Mouse (Mus musculus) midbrain, embryonic 10.5 days (tissue): Measurements from ENCODE around the gene Wdtc1. TPM values are rescaled to one million over a fixed set of nuclear protein-coding genes. Genes with fewer than 3 reads are reported as not detected.

Experiments
- DNase-seq: peaks from one replicate; pipeline ENCODE4 v3.0.0-alpha.2; 2017; ENCODE audit warnings: low spot score
- H3K27ac ChIP-seq: fragments of 300-500 bp; sonication (generic); replicated peaks from 2 replicates; pipeline ENCODE4 v1.5.1; 2016; ENCODE audit warnings: mild to moderate bottlenecking
- H3K27me3 ChIP-seq: fragments of 300-500 bp; sonication (generic); 2 replicates; pipeline ENCODE4 v1.6.1; 2016; ENCODE audit warnings: low read depth, mild to moderate bottlenecking; ENCODE audit not compliant: poor library complexity, severe bottlenecking
- H3K36me3 ChIP-seq: fragments of 300-500 bp; sonication (generic); 2 replicates; pipeline ENCODE4 v1.6.1; 2016; ENCODE audit warnings: mild to moderate bottlenecking, moderate library complexity
- H3K4me1 ChIP-seq: fragments of 300-500 bp; sonication (generic); 2 replicates; pipeline ENCODE4 v1.6.1; 2016
- H3K4me3 ChIP-seq: fragments of 300-500 bp; sonication (generic); 2 replicates; pipeline ENCODE4 v1.5.1; 2016; ENCODE audit warnings: mild to moderate bottlenecking, moderate library complexity
- H3K9me3 ChIP-seq: fragments of 300-500 bp; sonication (generic); replicated peaks from 2 replicates; pipeline ENCODE4 v1.6.1; 2016; ENCODE audit warnings: mild to moderate bottlenecking
- WGBS: fragments of 180-500 bp; shearing (Covaris S2); methylation state at CpG from one replicate; pipeline ENCODE4 v1.1.7; 2016; 5-methylcytosine and 5-hydroxymethylcytosine counted together
- polyA plus RNA-seq: library from polyadenylated mRNA; unstranded; fragments of >200 nt; fragmentation: Nextera tagmentation; extraction: Ambion mirVana; gene quantifications from 2 replicates; pipeline ENCODE4 v1.2.1, GENCODE M21; 2016

Wdtc1 gene
- 19.2 and 20.0 TPM in 2 replicates for polyA plus RNA-seq

- DNase-seq = no peak
- Histone ChIP-seq H3K4me3 (no peak within 1 kb of the TSS), H3K9me3 (no peaks in the 10 kb centered on the region), H3K36me3 (no peaks in the 10 kb centered on the region), H3K4me1 (no peaks in the 10 kb centered on the region), H3K27ac (no peak within 1 kb of the TSS), H3K27me3 (no peaks in the 10 kb centered on the region)
- WGBS = 90% methylated on average over 23 of the region's 23 CpGs
Observed at GRCm38 (mm10) chr4:133353367-133354365, at the start of gene Wdtc1. TSS of gene Wdtc1 (minus strand) at chr4:133353481.

GRCm38 (mm10) chr4:133402011-133402410, 48.7 kb upstream of the Wdtc1 start:
- no peak overlapping the region for H3K4me3 ChIP-seq
- H3K36me3 ChIP-seq = peaks cover 4% of the 10 kb centered on the region; the same call in 1 of the 2 replicates
- no peaks in the 10 kb centered on the region for H3K9me3 ChIP-seq
- no peaks in the 10 kb centered on the region for H3K27me3 ChIP-seq
- H3K4me1 ChIP-seq = peaks cover 42% of the 10 kb centered on the region
- 81% methylated on average over 13 of the region's 13 CpGs for WGBS
- no peak overlapping the region for H3K27ac ChIP-seq
- DNase-seq = no peak

DNA sequence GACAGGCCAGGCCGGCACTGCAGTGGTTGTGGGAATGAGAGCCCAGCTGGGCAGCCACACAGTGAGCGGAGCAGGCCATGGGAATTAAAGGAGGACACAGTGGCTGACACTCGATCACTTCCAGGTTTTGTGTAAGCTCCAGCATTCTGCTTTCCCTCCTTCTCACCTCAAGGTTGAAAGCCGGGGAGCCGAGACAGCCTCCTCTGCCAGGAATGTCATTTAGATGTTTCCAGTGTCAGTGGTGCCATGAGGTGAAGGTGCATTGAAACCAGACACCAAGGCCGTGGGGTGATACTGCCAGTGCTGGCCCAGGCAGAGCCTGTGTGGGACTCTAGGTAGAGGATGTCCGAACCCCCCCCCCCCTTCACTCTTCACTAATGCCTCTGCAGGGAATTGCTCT, 46.8 kb upstream of the Wdtc1 start:
- 71% methylated on average over 7 of the region's 7 CpGs for WGBS
- DNase-seq = no peak
- Histone ChIP-seq H3K4me3 (no peak overlapping the region), H3K9me3 (no peaks in the 10 kb centered on the region), H3K36me3 (no peaks in the 10 kb centered on the region), H3K27ac (no peak overlapping the region), H3K4me1 (peaks cover 51% of the 10 kb centered on the region), H3K27me3 (no peaks in the 10 kb centered on the region)

- DNase-seq = no peak
- Histone ChIP-seq H3K36me3 (no peaks in the 10 kb centered on the region), H3K27ac (no peak overlapping the region), H3K4me3 (no peak overlapping the region), H3K4me1 (peaks cover 57% of the 10 kb centered on the region), H3K27me3 (no peaks in the 10 kb centered on the region), H3K9me3 (no peaks in the 10 kb centered on the region)
- 91% methylated on average over 6 of the region's 6 CpGs for WGBS
Observed at GRCm38 (mm10) chr4:133399509-133399908, 46.2 kb upstream of the Wdtc1 start.

- no peak overlapping the region for H3K4me3 ChIP-seq
- H3K9me3 ChIP-seq = no peaks in the 10 kb centered on the region
- WGBS = 86% methylated on average over 5 of the region's 5 CpGs
- no peaks in the 10 kb centered on the region for H3K27me3 ChIP-seq
- DNase-seq = no peak
- H3K27ac ChIP-seq = no peak overlapping the region
- peaks cover 60% of the 10 kb centered on the region for H3K4me1 ChIP-seq
- H3K36me3 ChIP-seq = no peaks in the 10 kb centered on the region
Observed at GRCm38 (mm10) chr4:133398619-133399018, 45.3 kb upstream of the Wdtc1 start.

- DNase-seq = no peak
- WGBS = 90% methylated on average over 8 of the region's 8 CpGs
- Histone ChIP-seq H3K27me3 (no peaks in the 10 kb centered on the region), H3K36me3 (no peaks in the 10 kb centered on the region), H3K9me3 (no peaks in the 10 kb centered on the region), H3K4me3 (no peak overlapping the region), H3K27ac (peak overlapping the region; percentile 65), H3K4me1 (peaks cover 60% of the 10 kb centered on the region)
Observed at GRCm38 (mm10) chr4:133397961-133398360, 44.7 kb upstream of the Wdtc1 start.

DNA sequence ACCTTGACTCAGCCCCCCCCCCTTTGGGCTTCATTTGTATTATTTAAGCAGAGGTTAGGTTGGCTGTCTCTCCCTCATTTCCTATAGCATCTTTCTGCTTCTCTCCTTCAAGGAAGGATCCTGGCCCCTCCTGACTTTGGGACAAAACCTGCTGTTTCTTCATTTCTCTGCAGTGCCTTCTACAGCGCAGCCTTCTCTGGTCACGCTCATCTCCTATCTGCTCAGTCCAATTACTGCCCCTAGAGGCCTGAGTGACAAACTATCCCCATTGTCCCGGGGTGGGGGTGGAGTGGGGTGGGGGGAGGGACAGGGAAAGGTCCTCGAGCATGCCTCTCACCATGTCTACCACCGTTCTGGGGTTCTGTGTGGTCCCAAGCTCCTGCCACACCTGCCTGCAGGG, 44.0 kb upstream of the Wdtc1 start:
- Histone ChIP-seq H3K4me1 (peaks cover 60% of the 10 kb centered on the region), H3K27ac (peak overlapping the region; percentile 65)

DNA sequence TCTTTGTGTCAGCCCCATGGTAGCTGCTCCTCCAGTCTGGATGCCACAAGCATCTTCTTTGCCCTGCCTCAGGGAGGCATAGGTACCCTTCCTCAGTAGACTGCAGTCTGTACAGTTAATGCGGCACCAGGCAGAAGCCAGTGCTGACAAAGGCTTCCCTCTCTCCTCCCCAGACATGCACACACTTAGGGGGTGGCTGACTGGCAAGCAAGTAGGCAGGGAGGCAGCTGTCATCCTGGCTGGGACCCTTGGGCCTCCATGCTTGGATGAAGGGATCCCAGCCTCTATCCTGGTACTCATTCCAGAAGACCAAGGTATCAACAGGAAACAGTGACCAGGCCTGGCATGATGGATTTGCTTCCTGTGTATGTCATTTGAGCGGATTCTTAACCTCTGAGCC, 42.8 kb upstream of the Wdtc1 start:
- no peak overlapping the region for H3K4me3 ChIP-seq
- no peaks in the 10 kb centered on the region for H3K9me3 ChIP-seq
- no peaks in the 10 kb centered on the region for H3K27me3 ChIP-seq
- peak overlapping the region; percentile 53 for H3K27ac ChIP-seq
- H3K36me3 ChIP-seq = no peaks in the 10 kb centered on the region
- peaks cover 64% of the 10 kb centered on the region for H3K4me1 ChIP-seq
- no peak for DNase-seq
- WGBS = 85% methylated on average over 2 of the region's 2 CpGs

More for the DNA sequence above, 44.0 kb upstream of the Wdtc1 start:
- DNase-seq = no peak
- H3K4me3 ChIP-seq = no peak overlapping the region
- H3K36me3 ChIP-seq = no peaks in the 10 kb centered on the region
- H3K27me3 ChIP-seq = no peaks in the 10 kb centered on the region
- WGBS = 53% methylated on average over 5 of the region's 5 CpGs
- no peaks in the 10 kb centered on the region for H3K9me3 ChIP-seq

DNA sequence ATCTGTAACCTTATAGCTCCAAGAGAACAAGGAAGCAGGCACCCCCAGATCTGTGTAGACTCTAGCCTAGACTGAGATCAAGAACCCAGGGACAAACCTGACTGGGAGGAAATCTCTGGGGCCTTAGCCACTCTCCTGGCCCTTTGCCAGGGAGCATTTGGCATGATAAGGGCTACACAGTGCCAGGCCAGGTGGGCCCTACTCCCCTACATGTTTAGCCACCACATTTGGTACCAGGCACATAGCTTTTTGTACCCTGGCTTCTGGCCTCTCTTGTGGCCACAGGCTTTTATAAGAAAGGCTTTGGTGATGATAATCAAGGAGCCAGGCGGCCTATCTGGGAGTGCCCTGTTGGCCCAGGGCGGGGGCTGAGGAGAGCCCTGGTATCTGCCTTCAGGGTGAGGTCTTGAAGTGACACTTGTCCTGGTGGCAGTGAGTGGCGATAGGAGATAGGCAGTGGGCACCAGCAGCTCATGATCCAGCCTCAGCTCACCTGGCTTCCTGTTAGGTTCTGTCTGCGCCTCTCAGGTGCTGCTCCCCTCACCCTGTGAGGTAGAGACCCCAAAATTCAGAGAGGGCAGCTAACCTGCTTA, 41.8 kb upstream of the Wdtc1 start:
- Histone ChIP-seq H3K4me1 (peaks cover 64% of the 10 kb centered on the region), H3K9me3 (no peaks in the 10 kb centered on the region), H3K4me3 (no peak overlapping the region), H3K27ac (peak overlapping the region; percentile 53; the same call in 1 of the 2 replicates), H3K27me3 (no peaks in the 10 kb centered on the region), H3K36me3 (no peaks in the 10 kb centered on the region)
- DNase-seq = no peak
- 85% methylated on average over 4 of the region's 4 CpGs for WGBS

GRCm38 (mm10) chr4:133391185-133392040, 38.1 kb upstream of the Wdtc1 start:
- H3K4me3 ChIP-seq = no peak overlapping the region
- H3K36me3 ChIP-seq = no peaks in the 10 kb centered on the region
- H3K27ac ChIP-seq = no peak overlapping the region
- no peak for DNase-seq
- no peaks in the 10 kb centered on the region for H3K9me3 ChIP-seq
- WGBS = 84% methylated on average over 18 of the region's 18 CpGs
- H3K27me3 ChIP-seq = no peaks in the 10 kb centered on the region
- H3K4me1 ChIP-seq = peaks cover 34% of the 10 kb centered on the region

- H3K9me3 ChIP-seq = no peaks in the 10 kb centered on the region
- no peaks in the 10 kb centered on the region for H3K36me3 ChIP-seq
- WGBS = 93% methylated on average over 6 of the region's 6 CpGs
- H3K27ac ChIP-seq = no peak overlapping the region
- no peak overlapping the region for H3K4me3 ChIP-seq
- no peak for DNase-seq
- H3K27me3 ChIP-seq = no peaks in the 10 kb centered on the region
- peaks cover 25% of the 10 kb centered on the region for H3K4me1 ChIP-seq
Observed at GRCm38 (mm10) chr4:133390585-133390984, 37.3 kb upstream of the Wdtc1 start.

- no peaks in the 10 kb centered on the region for H3K27me3 ChIP-seq
- H3K4me1 ChIP-seq = peaks cover 20% of the 10 kb centered on the region
- H3K36me3 ChIP-seq = peaks cover 2% of the 10 kb centered on the region; the same call in 1 of the 2 replicates
- DNase-seq = no peak
- 0 out of 2 replicates have a peak overlapping the region, but pooled peaks have one; percentile 13 for H3K27ac ChIP-seq
- H3K9me3 ChIP-seq = no peaks in the 10 kb centered on the region
- H3K4me3 ChIP-seq = no peak overlapping the region
- WGBS = 93% methylated on average over 2 of the region's 2 CpGs
Observed at GRCm38 (mm10) chr4:133390042-133390441, 36.8 kb upstream of the Wdtc1 start.
